Comparison of ENCODE assay signal across 12 mouse cellular contexts in the genomic region with DNA sequence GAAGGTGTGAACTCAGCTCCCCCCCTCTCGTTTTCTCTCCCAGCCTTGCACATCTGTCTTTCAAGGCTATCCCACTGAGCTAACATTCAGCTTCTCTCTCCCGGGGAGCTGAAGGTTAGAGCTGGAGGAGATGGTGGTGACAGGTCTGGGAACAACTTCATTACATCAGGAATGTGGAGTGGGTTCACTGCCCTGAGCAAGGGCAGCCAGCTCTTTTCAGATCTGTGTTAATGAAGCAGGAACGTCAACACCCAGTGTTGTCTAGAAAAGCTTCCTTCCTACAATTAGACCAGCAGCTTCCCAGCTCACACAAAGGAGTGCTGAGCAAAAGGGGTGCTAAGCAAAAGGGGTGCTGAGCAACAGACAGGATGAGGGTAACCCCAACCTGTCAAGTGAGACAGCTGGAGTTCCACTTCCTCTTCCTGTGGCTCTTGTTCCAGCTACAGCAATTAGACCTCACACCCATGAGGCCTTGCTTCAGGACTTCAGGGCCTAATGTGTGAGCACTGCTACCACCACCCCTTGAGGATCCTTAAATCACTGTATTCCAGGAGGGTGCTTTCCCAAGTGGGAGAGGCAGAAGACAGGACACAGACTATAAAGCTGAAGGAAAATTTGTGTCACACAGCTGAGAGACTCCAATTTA. TPM values are rescaled to one million over a fixed set of nuclear protein-coding genes. Genes with fewer than 3 reads are reported as not detected.
DNase-seq lines count a peak whose midpoint lies in the region; ATAC-seq lines count a peak whose summit lies in the region.
"Had no signal": no experiment of that assay in that cellular context is flagged by ENCODE, and none has a peak within 500 bp of the region (broad histone marks: within the 10 kb centered on the region; RNA-seq: fewer than 3 reads in every experiment).

No protein-coding gene starts in this region.

- no peak for DNase-seq in heart, adult 8-10 months (ENCODE audit: low spot score)
- DNase-seq in 416B (ENCODE audit: low read depth) = peak; percentile 78
- DNase-seq in left cerebral cortex, adult 11 months (ENCODE audit: low spot score) = no peak
- no peak for DNase-seq in embryo, embryonic 9.5 days (ENCODE audit: extremely low spot score)
- DNase-seq in adrenal gland, adult 18-20 months (ENCODE audit: low spot score in 2 of 2) = no peak
- DNase-seq: layer of hippocampus, adult 9-11 months; lung, embryonic 14.5 days had no signal

- peaks cover 22% of the 10 kb centered on the region for H3K4me1 ChIP-seq in heart, embryonic 15.5 days (replicated peaks)

- ATAC-seq in heart, embryonic 15.5 days (replicated peaks; ENCODE audit: insufficient number of reproducible peaks, insufficient read depth, low FRiP score, low read depth) = peak; percentile 69
- peak; percentile 19 for ATAC-seq in activated CD4-positive, CD25-positive, alpha-beta regulatory T cell, adult 4 months
- ATAC-seq in megakaryocyte, adult 5-6 weeks (ENCODE audit: poor library complexity, severe bottlenecking) = peak; percentile 91

- H3K36me3 ChIP-seq in heart, embryonic 15.5 days = no peaks in the 10 kb centered on the region
- H3K36me3 ChIP-seq: G1E had no signal

- no peak overlapping the region for H3K4me2 ChIP-seq in heart, embryonic 15.5 days
- H3K4me2 ChIP-seq: embryonic facial prominence, embryonic 13.5 days; lung, embryonic 14.5 days had no signal

- H3K9me3 ChIP-seq in heart, embryonic 15.5 days (replicated peaks) = no peaks in the 10 kb centered on the region
- H3K9me3 ChIP-seq: embryonic facial prominence, embryonic 13.5 days; G1E had no signal

- WGBS in heart, embryonic 15.5 days = 18% methylated on average over 3 of the region's 3 CpGs

- no peak overlapping the region for H3K4me3 ChIP-seq in heart, embryonic 15.5 days
- H3K4me3 ChIP-seq: embryonic facial prominence, embryonic 13.5 days had no signal

- H3K27ac ChIP-seq in heart, embryonic 15.5 days = 0 out of 2 replicates have a peak overlapping the region, but pooled peaks have one; percentile 1

- H3K9ac ChIP-seq in heart, embryonic 15.5 days = no peak overlapping the region
- H3K9ac ChIP-seq: embryonic facial prominence, embryonic 13.5 days; lung, embryonic 14.5 days had no signal

- H3K27me3 ChIP-seq in heart, embryonic 15.5 days = peaks cover 8% of the 10 kb centered on the region; the same call in 1 of the 2 replicates
- H3K27me3 ChIP-seq: embryonic facial prominence, embryonic 13.5 days had no signal

RNA-seq across cellular contexts. Expression of gene Rai14, which starts 52.3 kb away (rescaled TPM):
- polyA plus RNA-seq in heart, embryonic 15.5 days (2015; fragmentation: Nextera tagmentation; extraction: Ambion mirVana) = 13.8 and 17.1 TPM in 2 replicates
- 1 to 10 TPM; 3.3 to 4.1 (median 3.6) TPM for total RNA-seq in heart, adult 8-10 months (2022)
- polyA plus RNA-seq in activated CD4-positive, CD25-positive, alpha-beta regulatory T cell, adult 4 months (2017; shearing (Covaris generic)) = 1 to 10 TPM in 1 of 2 experiments, under 1 TPM in 1; 0.99 to 1.5 TPM
- total RNA-seq in megakaryocyte, adult 5-6 weeks (2015) = 1.6 and 2.8 TPM in 2 replicates
- 2.5 and 3.0 TPM in 2 replicates for total RNA-seq in megakaryocyte, adult 5-6 weeks (2017)
- 10 to 100 TPM; 26.9 to 28.7 TPM for total RNA-seq in adrenal gland, adult 18-20 months (2021)
- polyA plus RNA-seq: G1E had no signal

Comparison
In these comparisons a context has a peak if more than half of its experiments do, and no peak if none do; other contexts are left out.
1. ATAC-seq: peak in every context shown above with its lines; median percentile 91 in megakaryocyte, adult 5-6 weeks; 69 in heart, embryonic 15.5 days; 19 in activated CD4-positive, CD25-positive, alpha-beta regulatory T cell, adult 4 months.
2. RNA of gene Rai14, which starts 52.3 kb away (total RNA-seq): 26.9 to 28.7 TPM in adrenal gland, adult 18-20 months; 3.3 to 4.1 TPM in heart, adult 8-10 months and 1.6 to 3.0 TPM in megakaryocyte, adult 5-6 weeks; every median in the first group is over 4 times any median in the second.